Mouse (Mus musculus): ENCODE data around the gene Stam2.

DNA sequence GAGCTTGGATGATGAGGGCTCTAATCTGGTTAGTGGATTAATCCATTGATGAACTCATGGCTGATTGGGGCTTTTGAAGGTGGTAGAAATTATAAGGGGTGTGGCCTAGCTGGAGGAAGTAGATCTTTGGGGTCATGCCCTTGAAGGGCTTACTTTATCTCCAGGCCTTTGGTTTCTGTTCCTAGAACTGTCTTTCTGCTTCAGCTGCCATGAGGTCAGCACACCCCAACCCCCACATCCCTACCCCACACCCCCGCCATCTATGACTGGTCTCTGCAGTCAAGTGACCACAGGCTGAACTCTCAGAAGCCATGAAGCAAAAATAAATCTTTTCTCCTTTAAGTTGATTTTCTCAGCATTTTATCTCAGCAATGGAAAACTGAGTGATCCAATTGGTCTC is 68.9 kb downstream of the Stam2 start:
- TF ChIP-seq CTCF (IDR thresholded peaks at IDR 0.05; ENCODE audit: control insufficient read depth, insufficient read depth, insufficient read length) = no peak
- TF ChIP-seq MAX (IDR thresholded peaks at IDR 0.05) = no peak
- no peak for TF ChIP-seq USF1 (IDR thresholded peaks at IDR 0.05; ENCODE audit: low read depth)
- no peak for TF ChIP-seq MYOG (IDR thresholded peaks at IDR 0.05; ENCODE audit: control insufficient read depth, extremely low read depth, insufficient read length)

Data from C2C12 (cell line).